Mouse (Mus musculus): ENCODE measurements around the gene Gucy2g.

The Gucy2g gene

DNA sequence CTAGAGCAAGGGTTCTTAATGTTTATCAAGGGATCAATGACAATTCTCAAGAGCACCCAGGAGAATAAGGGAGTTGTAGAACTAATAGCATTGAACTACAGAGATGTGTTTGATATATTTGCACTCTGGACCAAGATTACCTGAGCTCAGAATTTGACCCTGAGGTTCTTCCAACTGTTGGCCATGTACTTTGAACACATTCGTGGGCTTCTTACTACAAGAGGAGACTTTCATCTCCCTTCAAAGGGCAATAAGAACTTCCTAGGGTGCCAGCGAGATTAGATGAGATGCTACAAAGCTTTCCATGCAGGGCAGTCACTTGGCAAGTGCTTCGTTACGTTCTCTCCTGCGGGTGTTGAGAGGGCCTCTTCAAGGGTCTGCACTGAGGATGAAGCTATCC lies 6.5 kb upstream of the Gucy2g start:
- no peak for DNase-seq

DNA sequence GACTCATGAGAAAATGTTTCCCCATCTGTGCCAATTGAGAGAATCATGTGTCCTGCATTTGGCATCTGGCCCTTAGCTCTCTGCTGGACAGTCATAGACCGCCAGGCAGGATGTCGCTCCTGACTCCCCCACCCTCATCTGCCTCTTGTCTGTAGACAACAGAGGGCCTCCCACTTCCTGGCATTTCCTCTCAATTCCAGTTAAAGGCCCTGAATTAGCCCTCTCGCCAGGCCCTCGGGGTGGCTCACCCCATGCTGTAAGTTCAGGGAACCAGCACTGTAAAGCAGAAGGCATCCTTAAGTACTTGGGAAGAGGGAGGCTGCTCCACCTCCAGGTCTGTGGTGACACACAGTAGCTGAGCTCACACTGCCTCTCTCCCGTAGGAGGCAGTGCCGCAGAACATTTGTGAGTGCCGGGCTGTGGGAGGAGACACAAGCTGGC lies 3.8 kb upstream of the Gucy2g start:
- peak; percentile 70 to 76 for DNase-seq

DNA sequence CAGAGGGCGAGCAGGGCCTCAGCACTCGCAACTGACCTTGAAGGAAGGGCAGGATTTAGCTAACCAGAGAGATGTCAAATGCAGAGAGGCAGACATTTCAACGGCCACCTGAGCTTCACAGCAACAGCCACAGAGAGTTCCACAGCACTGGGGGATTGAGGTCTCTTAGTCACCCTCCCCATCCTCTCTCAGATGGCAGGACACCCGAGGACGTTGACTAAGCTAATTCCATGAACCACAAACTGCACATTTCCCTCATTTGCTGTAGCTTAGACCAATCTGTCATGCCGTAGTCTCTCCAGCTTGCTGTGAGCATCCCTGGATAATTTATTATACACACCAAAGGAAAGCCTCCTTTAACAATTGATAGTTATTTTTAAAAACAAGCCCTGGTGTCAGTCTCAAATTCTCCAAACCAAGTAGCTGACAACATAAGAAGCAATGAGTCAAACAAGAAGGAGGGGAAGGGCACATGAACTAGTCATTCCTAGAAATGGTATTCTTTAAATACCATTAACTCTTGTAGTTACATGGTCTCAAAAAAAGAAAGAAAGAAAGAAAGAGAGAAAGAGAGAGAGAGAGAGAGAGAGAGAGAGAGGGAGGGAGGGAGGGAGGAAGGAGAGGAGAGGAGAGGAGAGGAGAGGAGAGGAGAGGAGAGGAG lies 1.1 kb downstream of the Gucy2g start:
- no peak for DNase-seq

DNA sequence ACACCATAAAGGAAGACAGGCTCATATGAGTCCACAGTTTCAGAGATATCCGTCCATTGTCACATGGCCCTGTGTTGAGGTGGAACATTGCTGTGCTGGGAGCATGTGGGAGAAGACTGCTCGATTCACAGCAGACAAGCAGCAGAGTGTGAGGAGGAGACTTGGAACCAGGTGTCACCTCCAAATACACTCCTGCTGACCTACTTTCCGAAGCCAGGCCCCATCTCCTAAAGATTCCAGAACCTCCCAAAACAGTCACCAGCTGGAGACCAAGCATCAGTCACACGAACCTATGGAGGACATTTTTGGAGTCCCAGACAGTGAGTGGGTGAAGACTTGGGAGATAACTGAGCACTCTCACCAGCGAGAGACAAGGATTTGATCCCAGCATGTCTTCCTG lies 4.5 kb downstream of the Gucy2g start:
- no peak for DNase-seq

DNA sequence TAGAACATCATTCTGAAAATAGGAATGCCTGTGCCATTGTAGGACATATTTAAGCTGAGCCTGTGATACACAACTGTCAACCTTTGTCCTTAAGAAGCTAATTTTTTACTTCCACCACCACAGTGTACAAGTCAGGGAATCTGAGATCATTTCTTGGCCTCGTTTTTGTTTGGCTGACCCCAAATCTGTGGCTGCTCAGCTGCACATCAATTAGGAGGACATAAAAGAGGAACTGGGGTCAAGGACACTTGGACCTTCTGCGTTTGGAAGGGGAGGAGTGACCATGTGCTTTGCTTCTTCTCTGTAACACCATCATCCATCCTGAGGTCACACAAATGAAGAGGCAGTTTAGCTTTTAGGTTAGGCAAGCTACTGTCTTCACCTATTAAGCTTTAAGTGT lies 5.0 kb downstream of the Gucy2g start:
- no peak for DNase-seq

DNA sequence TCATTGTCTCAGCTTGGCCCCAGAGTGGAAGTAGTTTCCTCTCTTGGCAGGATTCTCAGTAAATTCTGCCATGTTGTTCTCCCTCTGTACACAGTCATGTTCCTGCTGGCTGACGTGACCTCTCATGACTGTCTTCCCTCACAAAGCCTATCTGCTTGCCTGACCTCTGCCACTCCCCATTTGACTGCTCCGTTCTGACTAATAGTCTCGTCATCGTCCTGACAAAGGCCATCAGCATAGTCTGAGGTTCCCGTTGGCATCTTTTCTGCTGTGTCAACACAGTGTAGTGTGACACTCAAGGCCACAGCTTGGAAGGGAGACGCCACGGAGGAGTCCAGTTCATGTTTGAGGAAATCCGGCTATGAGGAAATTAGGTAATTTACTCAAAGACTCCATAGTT lies 8.9 kb downstream of the Gucy2g start:
- peak; percentile 45 to 59 for DNase-seq

DNA sequence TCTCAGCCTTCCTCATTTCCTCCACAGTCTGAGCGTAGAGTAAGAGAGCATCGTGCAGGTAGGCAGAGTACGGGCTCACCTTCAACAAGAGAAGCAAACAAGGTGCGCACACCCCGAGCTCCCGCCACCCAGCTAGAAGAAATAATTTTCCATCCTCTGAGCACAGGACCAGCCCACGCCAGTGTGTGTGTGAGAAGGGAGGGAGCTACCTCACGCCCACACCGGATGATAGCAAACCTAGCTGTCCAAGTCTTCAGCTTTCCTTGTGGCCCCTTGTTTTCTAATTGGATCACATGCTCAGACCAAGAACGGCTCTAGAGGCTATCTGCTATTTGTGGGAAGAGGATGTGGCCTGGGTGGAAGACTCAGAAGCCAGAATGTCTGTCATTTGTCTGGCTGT lies 10.0 kb downstream of the Gucy2g start:
- DNase-seq: no peak

DNA sequence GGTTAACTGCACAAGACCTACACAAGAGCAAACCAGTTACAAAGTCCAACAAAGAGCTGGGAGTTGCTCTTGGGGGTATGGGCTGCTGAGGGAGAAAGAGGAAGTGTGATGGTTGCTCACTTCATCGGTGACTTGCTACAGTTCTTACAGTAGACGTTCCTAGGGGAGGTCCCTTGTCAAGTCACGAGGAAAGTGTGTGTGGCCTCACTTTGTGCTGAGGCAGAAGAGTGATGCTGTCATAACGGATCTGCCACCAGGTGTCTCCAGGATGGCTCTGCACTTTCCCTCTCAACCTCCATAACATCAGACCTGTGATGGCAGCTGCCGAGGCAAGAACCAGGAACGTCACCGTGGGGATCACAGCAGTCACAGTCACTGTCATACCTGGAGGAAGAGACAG lies 13.9 kb downstream of the Gucy2g start:
- no peak for DNase-seq

DNA sequence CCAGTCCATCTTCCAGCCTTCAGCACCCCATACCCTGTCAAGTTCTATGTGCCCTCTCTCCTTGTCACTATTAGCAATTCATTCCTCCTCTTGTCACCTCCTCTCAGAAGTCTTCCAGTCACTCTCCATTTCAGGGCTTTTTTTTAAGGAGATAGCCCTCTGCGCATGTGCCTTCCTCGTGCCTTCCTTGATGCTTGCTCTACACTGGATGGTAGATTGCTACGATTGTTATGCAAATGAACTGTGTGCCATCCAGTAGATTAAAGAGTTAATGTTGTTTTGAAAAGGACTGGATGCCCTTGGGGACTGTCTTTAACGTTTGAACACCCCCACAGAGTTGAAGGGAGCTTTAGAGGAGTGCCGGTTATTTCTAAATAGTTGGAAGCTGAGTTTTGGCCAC lies 14.4 kb downstream of the Gucy2g start:
- DNase-seq: no peak

DNA sequence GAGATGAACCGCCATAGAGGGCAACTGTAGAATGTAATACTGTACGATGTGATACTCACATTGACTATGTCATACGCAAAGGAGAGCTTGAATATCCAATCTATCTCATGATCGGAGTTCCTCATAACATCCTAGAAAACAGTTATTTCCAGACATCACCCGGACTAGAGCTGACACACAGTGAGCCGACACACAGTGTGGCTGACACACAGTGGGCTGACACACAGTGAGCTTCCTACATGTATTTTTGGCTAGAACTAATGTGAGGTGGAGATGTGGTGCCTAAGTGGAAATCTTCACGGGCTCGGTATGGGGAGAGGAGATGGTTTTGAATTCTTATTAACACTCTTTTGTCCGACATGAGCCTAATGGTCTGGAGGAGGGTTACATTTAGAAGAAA lies 18.8 kb downstream of the Gucy2g start:
- DNase-seq: no peak

DNA sequence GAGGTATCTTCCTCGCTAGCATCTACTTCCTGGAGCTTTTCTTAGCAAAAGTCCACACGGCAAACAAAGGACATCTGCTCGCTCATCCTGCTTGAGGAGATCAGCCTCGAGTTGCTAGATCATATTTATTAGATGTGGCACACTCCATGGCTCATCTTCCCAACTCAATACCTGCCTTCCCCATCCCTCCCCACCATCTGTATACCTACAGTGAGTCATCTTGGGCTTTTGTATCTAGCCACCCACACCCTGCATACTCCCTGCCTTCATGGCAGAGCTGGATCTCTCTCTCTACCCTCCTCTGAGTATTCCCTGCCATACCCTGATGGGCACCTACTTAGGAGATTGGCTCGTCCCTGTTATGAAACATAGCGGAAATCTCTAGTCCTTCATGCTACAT lies 19.8 kb downstream of the Gucy2g start:
- no peak for DNase-seq

DNA sequence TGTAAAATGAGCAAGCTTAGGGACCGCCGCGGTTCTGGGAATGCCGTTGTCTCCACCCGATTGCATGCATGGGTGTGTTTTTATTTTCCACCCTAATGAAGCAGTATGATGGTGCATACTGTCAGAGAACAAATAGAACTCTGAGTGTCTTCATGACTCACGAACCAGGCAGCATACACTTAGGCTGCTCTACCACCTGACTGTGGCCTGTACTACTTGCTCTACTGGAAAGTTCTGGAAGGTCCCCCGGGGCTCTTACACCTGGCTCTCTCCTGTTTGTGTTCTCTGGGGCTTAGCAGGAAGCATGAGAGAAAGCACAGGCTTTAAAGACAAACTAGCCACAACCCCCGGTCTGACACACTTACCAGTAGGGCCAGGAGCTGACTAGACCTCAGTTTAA lies 21.7 kb downstream of the Gucy2g start:
- peak; percentile 33 to 62 for DNase-seq

DNA sequence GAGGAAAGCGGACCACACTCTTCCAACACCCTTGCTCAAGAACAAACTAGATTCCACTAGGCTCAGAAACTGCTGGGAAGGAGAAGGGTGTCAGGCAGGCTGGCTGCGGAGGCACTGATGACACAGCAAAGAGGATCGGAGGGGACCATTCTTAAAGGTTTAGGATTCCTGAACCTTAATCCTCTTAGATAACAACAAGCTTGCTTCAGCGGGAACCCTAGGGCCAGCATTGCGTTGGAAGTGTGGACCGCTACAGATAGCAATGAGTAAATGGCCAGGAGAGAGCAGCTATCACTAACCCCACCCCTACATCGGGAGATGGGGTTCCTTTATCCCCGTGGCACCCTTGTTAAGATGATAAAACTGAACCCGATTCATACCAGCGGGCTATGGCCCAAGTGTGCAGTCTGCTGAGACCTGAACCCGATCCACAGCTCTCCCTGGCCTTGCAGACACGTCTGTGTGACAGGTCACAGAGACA lies 22.3 kb downstream of the Gucy2g start:
- no peak for DNase-seq

DNA sequence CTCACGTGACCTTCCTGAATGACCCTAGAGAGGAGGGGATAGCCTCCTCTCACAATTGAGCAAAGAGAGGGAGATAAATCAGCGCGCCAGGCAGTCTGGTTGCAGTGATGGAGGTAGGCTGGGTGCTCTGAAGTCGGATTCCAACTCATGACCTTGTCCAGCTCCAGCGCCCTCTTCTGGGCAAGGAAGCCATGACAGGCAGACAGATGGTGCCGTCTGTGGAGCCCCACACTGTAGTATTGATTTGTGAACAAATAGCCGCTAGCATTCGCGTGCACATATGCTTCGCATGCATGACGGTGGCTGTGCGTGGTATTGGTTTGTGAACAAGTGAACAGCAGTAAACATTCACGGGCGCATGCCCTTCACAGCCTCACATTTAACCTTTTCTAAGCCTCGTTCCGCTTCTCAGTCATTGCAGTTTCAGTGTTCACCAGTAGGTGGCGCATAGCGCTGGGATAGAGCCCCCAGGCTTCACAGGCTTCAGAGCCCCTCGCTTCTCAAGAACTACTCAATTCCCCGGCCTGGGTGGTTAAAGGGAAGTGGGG lies 22.8 kb downstream of the Gucy2g start:
- peak; percentile 80 to 83 for DNase-seq

DNA sequence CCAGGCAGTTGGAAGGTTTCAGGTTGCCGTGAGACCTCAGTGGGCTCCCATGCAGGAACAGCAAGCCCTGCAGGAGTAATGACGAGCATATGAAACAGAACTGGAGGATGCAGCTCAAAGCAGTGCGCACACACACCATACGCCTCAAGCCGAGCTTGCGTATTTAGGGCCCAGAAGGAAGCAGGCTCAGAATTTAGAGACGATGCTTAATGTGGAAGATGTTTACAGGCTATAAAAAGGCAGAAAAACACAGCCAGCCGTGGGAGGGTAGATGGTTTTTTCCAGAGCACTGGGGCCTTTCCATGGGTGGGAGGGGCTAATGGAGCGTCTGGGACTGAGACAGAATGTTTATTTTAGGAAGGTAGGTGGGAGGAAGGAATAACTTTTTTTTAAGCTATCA lies 23.7 kb downstream of the Gucy2g start:
- no peak for DNase-seq

DNA sequence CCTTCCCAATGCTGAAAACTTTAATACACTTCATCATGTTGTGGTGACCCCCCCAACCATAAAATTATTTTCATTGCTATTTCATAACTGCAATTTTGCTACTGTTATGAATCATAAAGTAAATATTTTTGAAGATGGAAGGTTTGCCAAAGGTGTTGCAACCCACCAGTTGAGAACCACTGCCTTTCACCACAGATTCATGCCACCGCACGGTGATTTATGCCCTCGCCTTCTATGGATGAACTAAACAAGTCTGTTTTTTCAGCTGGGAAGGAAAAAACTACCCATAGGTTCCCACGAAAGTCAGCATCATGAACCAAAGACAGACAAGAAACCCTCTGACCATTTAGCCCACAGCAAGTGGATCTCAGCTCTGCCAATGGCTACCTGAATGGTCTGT lies 24.2 kb downstream of the Gucy2g start:
- peak in 1 of 2 experiments; percentile 38 for DNase-seq

DNA sequence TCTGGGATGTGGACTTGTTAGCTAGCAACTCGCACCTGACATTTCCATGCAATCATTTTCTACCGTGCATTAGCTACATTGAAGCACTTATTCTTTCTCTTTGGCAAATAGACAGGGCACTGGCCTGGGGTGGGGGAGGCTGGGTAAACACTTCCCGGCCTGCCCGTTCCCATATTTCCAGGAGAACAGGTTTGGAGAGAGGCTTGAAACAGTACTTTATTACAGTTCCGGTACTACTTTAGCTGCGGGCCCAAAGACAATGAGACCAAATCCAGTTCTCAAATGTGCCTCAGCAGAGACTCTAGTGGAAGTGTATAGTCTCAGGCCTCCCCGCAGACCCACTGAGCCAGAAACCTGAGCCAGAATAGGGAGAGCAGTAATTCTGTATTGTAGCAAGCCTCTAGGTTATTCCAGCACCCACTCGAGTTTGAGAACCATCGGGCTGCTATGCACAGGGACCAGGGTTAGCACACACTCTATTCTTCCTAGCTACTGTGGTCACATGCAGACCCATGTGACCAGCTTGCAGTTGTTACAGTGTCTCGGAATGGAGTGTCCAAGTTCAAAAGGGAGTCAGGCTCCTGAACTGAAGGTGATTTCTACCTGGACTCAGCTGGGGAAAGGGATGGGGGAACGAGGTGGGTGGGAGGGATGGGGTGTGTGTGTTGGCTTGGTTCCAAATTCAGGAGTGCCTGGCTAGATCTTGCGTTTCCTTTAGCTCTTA lies 27.3 kb downstream of the Gucy2g start:
- DNase-seq: peak; percentile 79 to 87

DNA sequence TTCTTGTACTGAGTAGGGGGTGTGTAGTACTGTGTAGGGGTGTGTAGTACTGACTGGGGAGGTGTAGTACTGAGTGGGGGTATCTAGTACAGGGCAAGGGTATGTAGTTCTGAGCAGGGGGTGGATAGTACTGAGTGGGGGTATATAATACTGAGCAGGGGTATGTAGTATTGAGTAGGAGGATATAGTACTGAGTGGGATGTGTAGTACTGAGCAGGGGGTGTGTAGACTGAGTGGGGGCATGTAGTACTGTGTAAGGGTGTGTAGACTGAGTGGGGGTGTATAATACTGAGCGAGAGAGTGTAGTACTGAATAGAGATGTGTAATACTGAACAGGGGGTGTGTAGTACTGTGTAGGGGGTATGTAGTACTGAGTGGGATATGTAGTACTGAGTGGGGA lies 29.3 kb downstream of the Gucy2g start:
- DNase-seq: no peak

DNA sequence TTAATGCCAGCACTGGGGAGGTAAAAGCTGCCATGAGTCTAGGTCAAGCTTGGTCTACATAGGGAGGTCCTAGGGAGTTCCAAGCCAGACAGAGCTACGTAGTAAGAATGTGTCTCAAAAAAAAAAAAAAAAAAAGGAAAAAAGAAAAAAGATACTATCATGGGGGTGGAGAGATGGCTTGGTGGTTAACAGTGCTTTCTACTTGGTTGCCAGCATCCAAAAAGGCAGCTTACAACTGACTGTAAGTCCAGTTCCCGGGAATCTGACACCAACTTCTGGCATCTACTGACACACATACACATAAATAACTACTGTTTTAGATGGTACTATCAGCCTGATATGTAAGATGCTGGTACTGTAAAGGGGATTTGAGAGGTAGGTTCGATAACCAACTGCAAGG lies 32.0 kb downstream of the Gucy2g start:
- no peak for DNase-seq

DNA sequence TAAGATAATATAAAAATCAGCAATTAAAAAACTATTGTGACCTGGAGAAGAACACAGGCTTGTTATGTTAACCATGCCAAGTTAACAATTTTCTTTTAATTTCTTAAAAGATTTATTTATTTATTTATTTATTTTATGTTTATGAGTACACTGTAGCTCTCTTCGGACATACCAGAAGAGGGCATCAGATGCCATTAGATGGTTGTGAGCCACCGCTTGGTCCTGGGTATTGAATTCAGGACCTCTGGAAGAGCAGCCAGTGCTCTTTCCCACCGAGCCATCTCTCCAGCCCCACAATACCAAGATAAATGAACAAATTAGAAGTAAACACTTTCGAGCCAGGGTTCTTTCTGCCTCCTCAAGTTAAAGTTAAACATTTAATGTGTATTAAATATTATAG lies 32.4 kb downstream of the Gucy2g start:
- DNase-seq: no peak

DNA sequence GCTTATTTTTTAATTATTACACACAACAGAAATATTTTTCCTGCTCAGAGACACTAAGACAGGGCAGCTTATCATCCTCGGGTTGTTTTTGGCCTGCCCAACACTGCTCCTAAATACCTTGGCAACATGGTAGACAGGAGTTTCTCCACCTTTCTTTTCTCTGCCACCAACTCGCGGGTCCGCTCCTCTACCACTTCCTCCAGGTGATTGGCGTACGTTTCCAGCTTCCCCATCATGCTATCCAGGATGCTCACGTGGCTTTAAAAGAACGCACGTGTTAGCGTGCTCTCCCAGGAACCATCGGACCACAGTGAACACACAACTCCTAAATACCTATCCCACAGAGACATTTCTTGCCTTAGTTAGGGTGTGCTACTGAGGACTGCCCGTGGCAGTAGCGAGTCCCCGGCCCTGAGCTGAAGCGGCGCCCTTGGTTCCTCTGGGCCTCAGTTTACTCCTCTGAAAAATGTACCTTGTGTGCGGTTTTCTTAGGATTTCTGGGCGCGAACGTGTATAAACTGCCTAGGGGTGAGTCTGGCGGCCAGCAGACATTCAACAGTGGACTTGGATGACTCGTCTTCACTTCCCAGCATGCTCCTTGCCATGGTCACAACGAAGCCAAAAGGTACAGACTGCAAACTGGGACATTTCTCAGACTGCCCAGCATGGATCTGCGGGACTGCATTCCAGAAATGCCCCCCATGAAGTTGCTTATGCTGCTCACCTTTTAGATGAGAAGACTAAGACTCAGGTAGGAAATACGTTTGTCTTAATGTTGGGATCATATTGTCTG lies 33.1 kb downstream of the Gucy2g start:
- no peak for DNase-seq

DNA sequence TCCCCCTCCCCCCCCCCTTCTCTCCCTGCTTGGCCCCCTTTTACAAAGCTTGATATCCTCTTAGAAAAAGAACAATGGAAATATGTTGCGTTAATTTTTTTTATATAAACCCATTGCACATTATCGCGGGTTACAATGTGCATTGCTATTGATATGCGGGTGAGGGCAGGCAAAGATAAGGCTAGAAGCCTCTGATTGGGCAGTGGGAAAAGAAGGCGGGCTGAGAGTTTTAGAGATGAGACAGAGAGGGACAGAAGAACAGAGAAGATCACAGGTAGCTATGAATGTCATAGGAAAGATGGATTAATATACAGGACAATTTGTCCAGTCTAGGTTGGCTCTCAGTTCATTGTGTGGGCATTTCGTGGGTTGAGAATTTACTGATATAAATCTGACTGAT lies 33.8 kb downstream of the Gucy2g start:
- DNase-seq: no peak

DNA sequence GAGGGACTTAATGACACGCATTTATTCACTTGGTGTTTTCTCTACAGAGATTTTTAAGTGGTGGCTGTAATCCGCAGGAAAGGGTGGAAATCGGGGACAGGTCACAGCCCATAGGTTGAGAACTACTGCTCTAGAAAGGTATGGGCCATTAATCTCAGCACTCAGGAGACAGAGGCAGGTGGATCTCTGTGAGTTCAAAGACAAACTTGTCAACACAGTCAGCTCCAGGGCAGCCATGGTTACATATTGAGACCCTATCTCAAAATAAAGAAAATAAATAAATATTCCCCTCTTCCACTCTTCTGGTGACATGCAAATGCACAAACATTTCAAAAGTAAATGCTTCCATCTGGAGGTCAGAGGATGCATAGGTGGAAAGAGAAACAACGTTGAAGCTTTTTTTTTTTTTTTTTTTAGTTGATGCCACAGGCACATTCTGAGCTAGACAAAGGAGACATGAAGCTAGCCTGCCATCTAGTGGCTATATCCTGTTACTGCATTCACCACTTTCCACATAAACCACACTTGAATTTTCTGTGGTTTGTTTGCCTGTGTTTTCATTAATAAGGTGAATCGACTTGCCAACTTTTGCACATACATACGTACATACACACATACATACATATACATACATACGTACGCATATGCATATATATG lies 34.4 kb downstream of the Gucy2g start:
- DNase-seq: no peak
